Mouse (Mus musculus) urinary bladder, adult 18-20 months (tissue): ENCODE measurements around the gene Dnajc13.
A peak's percentile ranks its signal among the peaks of the same experiment; 100 is the strongest.

ENCODE experiments used
- DNase-seq, 2 experiments: peaks; one replicate each; pipeline ENCODE4 v3.0.0; 2022; ENCODE audit warnings: low spot score in 2 of 2, mixed read lengths in 2 of 2

Gene Dnajc13

GRCm38 (mm10) chr9:104109151-104109550 is 153.6 kb downstream of the Dnajc13 start:
- DNase-seq = no peak

GRCm38 (mm10) chr9:104108571-104109143 is 154.1 kb downstream of the Dnajc13 start:
- no peak for DNase-seq

DNA sequence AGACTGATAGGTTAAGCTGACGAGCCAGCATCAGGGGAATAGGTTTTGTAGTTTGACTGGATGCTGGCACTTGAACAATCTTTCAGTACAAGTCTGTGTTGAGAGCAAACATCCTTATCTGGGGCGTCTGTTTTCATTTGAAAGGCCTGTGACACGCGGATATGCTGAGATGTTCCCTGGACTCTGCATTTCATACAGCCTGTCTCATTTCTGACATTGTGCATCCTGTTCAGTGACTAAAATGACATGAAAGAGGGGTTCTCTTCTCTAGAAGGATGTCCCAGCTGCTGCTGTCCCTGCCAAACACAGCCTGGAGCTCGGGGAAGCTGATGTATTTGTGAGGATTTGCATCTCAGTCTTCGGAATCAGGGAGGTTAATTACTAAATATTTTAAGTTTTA is 155.2 kb downstream of the Dnajc13 start:
- no peak for DNase-seq

GRCm38 (mm10) chr9:104106930-104107329 is 155.8 kb downstream of the Dnajc13 start:
- no peak for DNase-seq

GRCm38 (mm10) chr9:104104986-104105385 is 157.7 kb downstream of the Dnajc13 start:
- DNase-seq = no peak

DNA sequence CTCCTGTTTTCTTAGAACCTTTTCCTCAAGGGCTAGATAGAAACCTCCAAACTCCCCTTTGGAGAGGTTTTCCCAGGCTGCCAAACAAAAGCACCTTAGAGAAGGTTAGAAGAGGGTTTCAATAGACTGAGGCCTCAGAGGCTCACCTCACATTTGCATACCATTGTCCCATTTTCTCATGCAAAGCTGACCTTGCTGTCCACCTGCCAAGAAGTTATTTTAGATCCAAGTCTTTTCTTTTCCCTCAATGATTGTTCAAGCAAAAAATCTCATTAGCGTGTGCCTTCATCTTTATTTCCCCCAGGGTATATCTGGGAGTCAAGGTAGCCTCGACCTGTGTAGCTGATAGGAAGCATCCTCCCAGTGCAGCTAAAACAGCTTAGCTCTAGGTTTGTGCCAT is 159.8 kb downstream of the Dnajc13 start:
- DNase-seq = no peak

DNA sequence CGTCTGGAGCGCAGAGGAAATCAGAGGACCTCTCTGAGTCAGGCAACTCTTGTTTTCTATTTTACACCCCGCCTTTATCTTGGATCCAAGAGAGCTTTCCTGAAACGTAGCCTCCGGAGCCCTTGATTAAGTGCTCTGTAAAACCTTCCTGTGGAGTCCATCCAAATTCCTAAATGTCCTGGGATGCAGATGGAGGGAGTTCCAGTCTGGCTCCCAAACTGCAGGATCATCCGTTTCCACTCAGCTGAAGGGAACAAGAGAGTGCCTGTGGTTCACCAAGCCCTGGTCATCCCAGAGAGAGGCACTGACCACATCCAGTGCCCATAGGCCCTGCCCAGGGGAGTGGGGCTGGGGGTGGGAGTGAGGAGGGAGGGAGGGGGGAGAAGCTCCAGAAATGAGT is 160.4 kb downstream of the Dnajc13 start:
- DNase-seq = peak in 1 of 2 experiments; percentile 24

DNA sequence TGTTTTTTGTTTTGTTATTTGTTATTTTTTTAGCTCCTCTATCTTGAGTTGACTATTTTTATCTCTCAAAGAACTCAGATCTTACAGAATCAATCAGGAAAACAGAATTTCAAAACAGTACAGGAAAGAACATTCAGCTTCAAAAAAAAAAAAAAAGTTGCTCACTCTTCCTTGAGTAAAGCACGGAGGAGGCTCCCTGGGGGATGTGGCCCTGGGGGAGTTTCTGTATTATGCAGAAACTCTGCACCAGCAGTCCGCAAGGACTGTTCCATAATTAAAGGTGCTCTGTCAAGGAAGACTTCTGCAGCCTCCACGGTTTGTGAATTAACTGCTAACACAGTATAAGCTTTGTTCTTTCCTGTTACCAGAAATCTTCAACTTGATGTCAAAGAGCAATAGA is 161.3 kb downstream of the Dnajc13 start:
- no peak for DNase-seq
